Mouse (Mus musculus) stomach, postnatal 0 days (tissue): ENCODE data around the gene Mtf2. TPM values are rescaled to one million over a fixed set of nuclear protein-coding genes. Genes with fewer than 3 reads are reported as not detected.

Experiments
- ATAC-seq: fragments of 200-750 bp; cut with Nextera tagmentation; 2 replicates; pipeline ENCODE4 v1.8.0; 2017; ENCODE audit not compliant: low FRiP score, low TSS enrichment
- DNase-seq: peaks from one replicate; pipeline ENCODE4 v3.0.0-alpha.2; 2016; ENCODE audit warnings: low spot score
- H3K27ac ChIP-seq: fragments of 300-500 bp; sonication (generic); replicated peaks from 2 replicates; pipeline ENCODE4 v1.5.1; 2014; ENCODE audit warnings: mild to moderate bottlenecking, control low read depth
- H3K27me3 ChIP-seq: fragments of 300-500 bp; sonication (generic); 2 replicates; pipeline ENCODE4 v1.6.1; 2014; ENCODE audit warnings: low read length; ENCODE audit not compliant: control insufficient read depth, insufficient read depth
- H3K36me3 ChIP-seq: fragments of 300-500 bp; sonication (generic); 2 replicates; pipeline ENCODE4 v1.6.1; 2014; ENCODE audit warnings: low read length, mixed read lengths; ENCODE audit not compliant: control insufficient read depth, insufficient read depth
- H3K4me1 ChIP-seq: fragments of 300-500 bp; sonication (generic); replicated peaks from 2 replicates; pipeline ENCODE4 v1.6.1; 2014; ENCODE audit warnings: antibody characterized with exemption; ENCODE audit not compliant: control insufficient read depth, insufficient read depth
- H3K4me2 ChIP-seq: fragments of 300-500 bp; sonication (generic); replicated peaks from 2 replicates; pipeline ENCODE4 v1.6.1; 2014; ENCODE audit warnings: low read depth, mild to moderate bottlenecking, control low read depth, moderate library complexity
- H3K4me3 ChIP-seq: fragments of 300-500 bp; sonication (generic); 2 replicates; pipeline ENCODE4 v1.5.1; 2014; ENCODE audit warnings: low read depth, low read length, control low read depth
- H3K9ac ChIP-seq: fragments of 300-500 bp; sonication (generic); 2 replicates; pipeline ENCODE4 v1.6.1; 2014; ENCODE audit warnings: mild to moderate bottlenecking, low read length, control low read depth, mixed read lengths
- H3K9me3 ChIP-seq: fragments of 300-500 bp; sonication (generic); 2 replicates; pipeline ENCODE4 v1.6.1; 2016; ENCODE audit warnings: low read length; ENCODE audit not compliant: control insufficient read depth
- CTCF ChIP-seq: IDR thresholded peaks from 2 replicates; pipeline ENCODE4 v1.5.1; 2016; ENCODE audit warnings: antibody characterized with exemption, low read depth, mild to moderate bottlenecking, moderate library complexity
- EP300 ChIP-seq: optimal IDR thresholded peaks from 2 replicates; pipeline ENCODE3; 2016; ENCODE audit warnings: antibody characterized with exemption
- WGBS: fragments of 180-500 bp; shearing (Covaris S2); extraction: QIAGEN DNeasy Blood & Tissue Kit; methylation state at CpG from one replicate; pipeline ENCODE4 v1.1.7; 2014; 5-methylcytosine and 5-hydroxymethylcytosine counted together
- polyA plus RNA-seq: library from polyadenylated mRNA; unstranded; fragments of >200 nt; fragmentation: Nextera tagmentation; extraction: Ambion mirVana; gene quantifications from 2 replicates; pipeline ENCODE4 v1.2.1, GENCODE M21; 2015

Mtf2 gene
- polyA plus RNA-seq, 1 experiment from 2014 or later, result 30.7 TPM

- no peaks in the 10 kb centered on the region for H3K9me3 ChIP-seq
- no peak overlapping the region for H3K27ac ChIP-seq
- peaks cover 6% of the 10 kb centered on the region; the same call in 1 of the 2 replicates for H3K36me3 ChIP-seq
- ATAC-seq (no peak), DNase-seq (no peak)
- H3K27me3 ChIP-seq, result no peaks in the 10 kb centered on the region
- no peak overlapping the region for H3K4me2 ChIP-seq
- no peak for TF ChIP-seq EP300
- TF ChIP-seq CTCF, result no peak
- 86% methylated on average over 3 of the region's 3 CpGs for WGBS
- no peak overlapping the region for H3K4me3 ChIP-seq
- no peak overlapping the region for H3K9ac ChIP-seq
- H3K4me1 ChIP-seq, result no peaks in the 10 kb centered on the region
Measured at GRCm38 (mm10) chr5:108097676-108098075, 32.2 kb downstream of the Mtf2 start.

- Histone ChIP-seq H3K36me3 (peaks cover 6% of the 10 kb centered on the region; the same call in 1 of the 2 replicates), H3K27me3 (no peaks in the 10 kb centered on the region), H3K4me2 (no peak overlapping the region), H3K4me3 (no peak overlapping the region), H3K4me1 (no peaks in the 10 kb centered on the region), H3K9me3 (no peaks in the 10 kb centered on the region), H3K27ac (no peak overlapping the region), H3K9ac (no peak overlapping the region)
- TF ChIP-seq EP300 (no peak), CTCF (no peak)
- no peak for DNase-seq
- no peak for ATAC-seq
Measured at GRCm38 (mm10) chr5:108100196-108100595, 34.7 kb downstream of the Mtf2 start.

GRCm38 (mm10) chr5:108104306-108104705 is 38.8 kb downstream of the Mtf2 start:
- TF ChIP-seq EP300 (no peak), CTCF (no peak)
- Histone ChIP-seq H3K9me3 (no peaks in the 10 kb centered on the region), H3K4me3 (no peak overlapping the region), H3K27ac (no peak overlapping the region), H3K4me1 (no peaks in the 10 kb centered on the region), H3K36me3 (peaks cover 10% of the 10 kb centered on the region; the same call in 1 of the 2 replicates), H3K27me3 (no peaks in the 10 kb centered on the region), H3K9ac (no peak overlapping the region), H3K4me2 (no peak overlapping the region)
- DNase-seq (no peak), ATAC-seq (no peak)
- 83% methylated on average over 5 of the region's 5 CpGs for WGBS

- no peaks in the 10 kb centered on the region for H3K9me3 ChIP-seq
- ATAC-seq, result no peak
- H3K36me3 ChIP-seq, result 0 out of 2 replicates have a peak, but pooled peaks cover 4% of the 10 kb centered on the region
- 77% methylated on average over 7 of the region's 7 CpGs for WGBS
- no peak for TF ChIP-seq EP300
- no peak for TF ChIP-seq CTCF
- H3K9ac ChIP-seq, result no peak overlapping the region
- DNase-seq, result no peak
- no peak overlapping the region for H3K4me3 ChIP-seq
- no peaks in the 10 kb centered on the region for H3K4me1 ChIP-seq
- no peaks in the 10 kb centered on the region for H3K27me3 ChIP-seq
- no peak overlapping the region for H3K4me2 ChIP-seq
- no peak overlapping the region for H3K27ac ChIP-seq
Measured at GRCm38 (mm10) chr5:108109346-108109745, 43.9 kb downstream of the Mtf2 start.

GRCm38 (mm10) chr5:108117693-108118092 is 52.2 kb downstream of the Mtf2 start:
- no peak for ATAC-seq
- TF ChIP-seq CTCF (no peak), EP300 (no peak)
- no peaks in the 10 kb centered on the region for H3K4me1 ChIP-seq
- WGBS, result 89% methylated on average over 4 of the region's 4 CpGs
- DNase-seq, result no peak
- H3K36me3 ChIP-seq, result no peaks in the 10 kb centered on the region
- H3K9me3 ChIP-seq, result no peaks in the 10 kb centered on the region
- no peak overlapping the region for H3K4me2 ChIP-seq
- no peaks in the 10 kb centered on the region for H3K27me3 ChIP-seq
- no peak overlapping the region for H3K9ac ChIP-seq
- no peak overlapping the region for H3K27ac ChIP-seq
- H3K4me3 ChIP-seq, result no peak overlapping the region

GRCm38 (mm10) chr5:108120221-108120900 is 54.9 kb downstream of the Mtf2 start:
- Histone ChIP-seq H3K9ac (no peak overlapping the region), H3K9me3 (no peaks in the 10 kb centered on the region), H3K36me3 (no peaks in the 10 kb centered on the region), H3K4me1 (no peaks in the 10 kb centered on the region), H3K27ac (no peak overlapping the region), H3K4me3 (no peak overlapping the region), H3K4me2 (no peak overlapping the region), H3K27me3 (no peaks in the 10 kb centered on the region)
- DNase-seq (no peak), ATAC-seq (no peak)
- TF ChIP-seq CTCF (no peak), EP300 (no peak)
- WGBS, result 94% methylated on average over 9 of the region's 9 CpGs
